Mouse (Mus musculus): Measurements from ENCODE around the gene Nnat.

GRCm38 (mm10) chr2:157531681-157532426, 28.0 kb upstream of the Nnat start:
- no peak for TF ChIP-seq POLR2A (IDR thresholded peaks at IDR 0.05; ENCODE audit: insufficient read depth, low read depth, low read length)
- TF ChIP-seq CTCF (IDR thresholded peaks at IDR 0.05): no peak
